Mouse (Mus musculus) hindlimb bud, embryonic 11.5 days (tissue): ENCODE data around the gene Pigq.
A peak's percentile ranks its signal among the peaks of the same experiment; 100 is the strongest.

Source experiments
- DNase-seq: peaks from one replicate; pipeline ENCODE4 v3.0.0-alpha.2; 2012; ENCODE audit warnings: low read depth, low spot score; ENCODE audit errors: extremely low spot score

The Pigq gene

DNA sequence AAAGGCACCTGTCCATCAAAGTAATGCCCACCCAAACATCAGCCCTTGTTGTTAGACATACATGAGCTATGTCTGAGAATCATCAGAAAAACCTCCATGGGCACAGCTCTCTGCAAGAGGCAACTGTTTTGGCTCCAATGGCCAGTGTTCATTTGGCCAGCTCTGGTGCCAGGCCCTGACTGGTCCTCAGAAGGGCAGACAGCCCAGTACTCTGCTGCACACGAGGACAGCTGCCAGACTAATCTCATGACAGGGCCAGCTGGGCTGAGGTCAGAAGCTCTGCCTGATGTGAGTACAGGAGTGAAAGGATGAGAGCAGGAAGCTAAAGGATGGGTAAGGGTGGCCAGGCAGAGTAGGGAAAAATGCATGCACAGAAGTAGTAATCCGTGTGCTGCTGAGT is 19.4 kb downstream of the Pigq start:
- no peak for DNase-seq

DNA sequence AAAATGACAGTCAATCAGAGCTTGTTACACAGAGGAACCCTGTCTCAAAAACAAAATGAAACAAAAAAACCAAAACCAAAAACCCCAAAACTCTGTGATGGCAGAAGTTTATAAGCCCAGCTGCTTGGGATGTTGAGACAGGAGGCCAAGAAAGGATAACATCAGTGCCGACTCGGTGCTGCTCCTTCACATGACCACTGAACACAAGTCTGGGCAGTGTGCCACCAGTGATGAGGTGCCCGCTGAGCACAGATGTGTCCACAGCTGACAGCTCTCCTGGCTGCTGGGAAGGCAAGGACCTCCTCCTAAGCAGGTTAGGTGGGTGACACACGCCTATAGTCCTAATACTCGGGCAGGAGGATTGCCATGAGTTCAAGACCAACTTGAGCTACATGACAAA is 22.6 kb downstream of the Pigq start:
- no peak for DNase-seq

DNA sequence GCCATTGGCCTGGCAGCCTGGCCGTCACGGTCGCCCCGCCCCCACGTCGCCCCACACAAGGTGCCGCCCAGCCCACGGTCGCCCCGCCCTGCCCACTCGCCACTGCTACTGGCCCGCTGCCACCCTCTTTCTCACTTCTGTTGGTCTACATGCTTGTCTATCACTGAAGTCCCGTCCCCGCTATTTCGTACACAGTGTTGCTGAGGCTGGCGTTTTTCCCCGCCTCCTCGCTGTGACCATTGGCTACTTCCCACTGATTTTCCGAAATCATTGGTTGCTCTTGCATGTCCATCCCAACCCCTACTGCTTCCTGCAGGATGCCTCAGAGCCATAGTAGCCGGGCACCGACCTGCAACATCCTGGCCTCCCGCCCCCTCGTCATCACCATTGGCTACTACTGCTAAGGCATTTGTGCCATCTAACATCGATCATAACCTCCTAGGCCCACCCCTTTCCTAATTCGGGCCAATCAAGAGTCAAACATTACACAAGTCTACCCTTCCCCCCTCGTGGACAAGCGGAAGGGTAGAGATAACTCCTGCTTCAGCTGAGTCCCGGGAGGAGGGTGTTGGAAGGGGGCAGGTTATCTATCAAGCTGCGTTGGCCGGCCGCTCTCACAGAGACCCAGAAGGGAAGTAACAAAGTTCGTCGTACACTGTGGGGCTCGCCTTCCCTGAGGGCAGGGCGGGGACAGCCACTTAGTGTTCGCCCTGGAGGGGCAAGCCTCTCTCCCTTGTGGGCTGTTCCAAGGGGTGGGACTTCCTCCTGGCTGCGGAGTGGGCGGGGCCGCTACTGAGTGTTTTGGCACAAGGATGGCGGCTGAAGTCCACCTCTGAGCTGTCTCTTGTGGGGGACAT is 24.7 kb downstream of the Pigq start:
- DNase-seq, result peak; percentile 99

DNA sequence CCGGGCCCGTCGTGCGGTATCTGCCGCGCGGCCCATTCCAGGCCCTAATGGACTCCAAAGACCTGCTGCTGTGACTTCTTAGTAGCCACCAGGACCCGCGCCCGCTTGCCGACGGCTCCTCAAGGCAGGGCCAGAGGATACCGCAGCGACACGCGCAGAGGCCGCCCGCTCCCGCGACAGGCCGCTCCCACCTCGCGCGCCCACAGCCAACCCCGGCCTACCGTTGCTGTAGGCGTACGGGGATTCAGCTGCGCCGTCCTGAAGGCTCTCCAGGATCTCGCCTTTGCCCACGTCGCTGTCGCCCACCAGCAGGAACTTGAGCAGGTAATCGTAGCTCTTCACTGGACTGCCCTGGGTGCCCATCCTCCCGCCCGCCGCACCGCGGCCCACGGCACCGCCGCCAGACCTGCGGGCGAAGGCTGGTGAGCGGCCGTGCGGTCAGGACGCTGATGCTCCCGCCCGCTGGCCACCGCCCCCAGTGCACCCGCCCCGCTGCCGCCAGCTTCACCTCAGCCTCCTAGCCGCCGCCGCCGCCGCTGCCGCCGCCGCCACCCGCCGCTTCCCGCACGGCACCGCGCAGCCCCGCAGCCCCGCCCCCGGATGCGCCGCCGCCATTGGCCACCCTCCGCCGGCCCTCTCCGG is 25.5 kb downstream of the Pigq start, which contains the start of gene Rab40c:
TSS of gene Rab40c (minus strand) at position 584 of the 642 bp plus-strand sequence.
- DNase-seq, result no peak

DNA sequence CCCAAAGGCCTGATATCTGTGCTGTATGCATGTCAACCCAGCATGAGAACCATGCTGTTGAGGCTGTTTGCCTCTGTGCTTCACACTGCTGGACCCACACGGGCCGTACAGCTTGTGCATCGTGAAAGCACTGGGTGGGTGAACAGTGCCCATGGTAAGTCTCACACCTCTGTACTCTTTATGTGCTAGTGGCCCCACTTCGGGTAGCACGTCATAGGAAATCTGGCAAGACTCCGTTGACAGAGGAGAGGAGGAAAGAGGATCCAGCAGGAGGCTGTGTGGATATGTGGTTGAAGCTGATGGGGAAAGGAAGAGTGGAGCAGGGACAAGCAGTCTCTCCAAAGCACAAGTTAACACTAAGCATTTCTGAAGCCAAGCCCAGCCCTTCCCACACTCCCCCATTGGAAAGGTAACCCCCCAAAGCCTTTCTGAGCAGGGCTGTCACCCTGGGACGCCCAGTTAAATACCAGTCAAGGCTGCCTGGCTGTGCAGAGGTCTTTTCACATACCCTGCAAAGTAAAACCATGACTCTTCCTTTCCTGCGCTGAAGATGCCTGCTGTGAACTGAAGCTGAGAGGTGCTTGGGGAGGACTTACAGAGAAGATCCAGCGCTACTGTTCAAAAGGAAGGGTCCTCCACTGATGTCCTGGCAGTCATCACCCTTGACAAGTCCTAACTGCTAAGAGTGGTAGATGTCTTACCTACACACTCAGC is 26.5 kb downstream of the Pigq start:
- no peak for DNase-seq

DNA sequence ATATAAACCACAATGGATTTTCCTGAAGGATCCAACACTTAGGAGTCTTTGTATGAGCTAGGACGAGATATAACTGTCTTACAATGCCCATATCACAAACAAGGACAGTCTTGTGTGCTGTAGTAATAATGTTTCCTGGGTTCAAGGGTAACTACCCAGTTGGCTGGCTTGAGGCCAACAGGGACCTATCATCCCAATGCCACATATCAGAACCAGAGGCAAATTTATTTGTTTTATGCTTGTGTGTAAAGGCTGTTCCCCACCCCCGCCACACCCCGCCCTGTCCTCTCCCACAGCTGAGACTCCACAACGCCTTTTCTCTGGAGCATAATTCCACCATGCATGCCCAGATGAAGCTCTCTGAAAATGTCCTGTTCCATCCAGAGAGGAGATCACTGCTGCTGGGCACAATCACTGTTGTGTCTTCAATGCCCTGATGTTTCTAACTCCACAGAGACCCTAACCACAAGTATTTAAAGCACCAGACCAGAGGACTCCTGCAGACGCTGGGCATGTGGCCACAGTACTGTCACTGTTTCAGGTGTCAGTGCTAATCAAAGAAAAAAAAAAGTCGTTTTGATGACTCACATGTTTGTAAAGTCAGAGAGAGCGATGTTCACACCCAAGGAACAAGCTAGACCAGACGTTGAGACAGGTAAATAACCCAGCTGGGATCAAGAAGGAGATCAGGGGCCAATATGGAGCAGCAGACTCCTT is 27.6 kb downstream of the Pigq start:
- no peak for DNase-seq

DNA sequence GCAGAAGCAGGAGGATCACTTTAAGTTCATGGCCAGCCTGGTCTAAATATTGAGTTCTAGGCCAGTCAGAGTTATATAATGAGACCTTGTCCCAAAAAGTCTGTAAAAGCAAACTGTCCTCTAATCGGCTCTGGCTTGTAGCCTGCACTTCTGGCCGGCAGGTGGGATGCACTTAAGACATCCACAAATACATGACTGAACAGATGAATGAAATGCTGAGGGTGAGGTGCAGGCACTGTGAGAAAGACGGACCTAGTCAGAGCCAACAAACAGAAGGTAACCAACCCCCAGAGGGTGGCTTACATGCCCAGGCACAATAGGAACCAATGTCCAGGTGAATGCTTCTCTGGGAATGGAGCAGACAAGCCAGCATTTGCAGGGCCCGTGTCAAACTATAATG is 30.4 kb downstream of the Pigq start:
- DNase-seq, result no peak

DNA sequence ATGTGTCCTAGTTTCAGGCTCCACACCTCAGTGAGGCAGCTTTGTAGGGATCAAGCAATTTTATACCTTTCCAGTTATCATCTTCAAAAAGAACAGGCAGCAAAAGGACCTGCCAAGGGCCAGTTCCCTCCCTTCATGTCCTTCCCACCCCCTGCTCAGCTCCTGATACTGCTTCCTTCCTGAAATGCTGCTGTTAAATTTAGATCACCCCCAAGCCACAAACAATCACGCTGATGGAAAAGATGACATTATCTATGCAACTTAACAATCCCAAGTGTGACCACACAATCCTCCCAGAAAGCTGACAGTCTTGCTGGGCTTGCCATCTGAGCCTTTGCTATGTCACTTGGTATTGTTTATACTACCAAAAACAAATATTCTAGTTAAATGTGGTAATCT is 30.9 kb downstream of the Pigq start:
- DNase-seq, result no peak

DNA sequence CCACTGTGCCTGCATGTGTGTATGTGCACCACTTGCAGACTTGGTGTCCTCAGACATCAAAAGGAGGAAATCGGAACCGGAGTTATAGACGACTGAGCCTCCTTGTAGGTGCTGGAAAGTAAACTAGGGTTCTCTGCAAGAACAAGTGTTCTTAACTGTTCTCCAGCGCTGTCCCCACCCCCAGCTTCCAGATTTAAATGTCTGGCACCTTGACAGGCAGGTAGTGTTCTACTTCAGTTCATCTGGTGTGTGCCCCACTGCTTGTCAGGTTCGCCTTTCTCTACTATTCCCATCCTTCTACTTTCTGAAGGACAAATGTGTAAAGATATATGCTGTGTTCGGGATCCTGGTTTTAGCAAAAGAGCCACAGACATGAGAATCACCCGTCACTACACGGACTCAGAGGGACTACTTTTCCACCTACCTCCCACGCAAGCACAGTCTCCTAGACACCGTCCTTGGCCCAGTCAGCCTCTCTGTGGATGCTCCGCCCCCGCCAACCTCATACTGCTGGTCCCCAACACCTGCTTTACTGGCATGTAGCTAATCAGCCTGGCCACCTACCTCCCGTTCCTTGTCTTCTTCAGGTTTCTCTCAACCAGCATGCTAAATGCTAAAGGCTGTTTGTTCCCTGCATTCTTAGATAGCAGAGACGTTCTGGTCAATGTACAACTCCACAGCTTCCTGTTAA is 31.4 kb downstream of the Pigq start:
- DNase-seq, result no peak

DNA sequence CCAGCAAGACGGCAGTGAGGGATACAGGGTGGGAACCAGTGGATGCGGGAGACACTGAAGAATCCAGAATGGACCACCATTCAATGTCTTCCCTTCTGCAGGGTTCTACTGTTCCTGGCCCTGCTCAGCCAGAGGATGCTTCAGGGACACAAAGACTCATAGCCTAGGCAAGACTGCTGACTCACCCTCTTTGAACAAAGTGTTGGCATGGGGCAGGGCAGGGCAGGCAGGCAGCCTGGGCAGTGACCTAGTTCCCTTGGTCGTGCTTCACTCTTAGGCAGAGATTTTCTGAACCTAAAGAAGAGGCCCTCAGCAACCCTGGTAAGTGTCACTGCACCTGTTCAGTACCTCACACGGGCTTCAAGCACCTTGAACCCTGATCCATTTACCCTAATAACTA is 32.9 kb downstream of the Pigq start:
- no peak for DNase-seq

DNA sequence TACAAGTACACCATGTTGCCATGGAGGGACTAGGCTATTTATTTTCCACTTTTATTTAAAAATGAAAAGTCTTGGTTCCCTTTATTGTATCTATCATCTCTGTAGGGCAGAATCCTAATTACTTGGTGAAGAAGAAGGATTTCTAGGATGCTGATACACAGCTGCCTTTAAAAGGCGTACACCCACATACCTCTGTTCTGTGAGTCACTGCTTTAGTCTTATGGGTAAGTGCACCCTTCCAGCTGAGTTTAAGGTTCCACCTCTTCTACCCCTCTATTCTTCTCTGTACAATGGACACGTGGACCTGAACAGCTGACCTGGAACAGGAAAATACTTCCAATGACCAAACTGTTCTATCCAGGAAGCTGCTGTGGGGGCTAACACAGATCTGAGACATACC is 37.1 kb downstream of the Pigq start:
- no peak for DNase-seq

DNA sequence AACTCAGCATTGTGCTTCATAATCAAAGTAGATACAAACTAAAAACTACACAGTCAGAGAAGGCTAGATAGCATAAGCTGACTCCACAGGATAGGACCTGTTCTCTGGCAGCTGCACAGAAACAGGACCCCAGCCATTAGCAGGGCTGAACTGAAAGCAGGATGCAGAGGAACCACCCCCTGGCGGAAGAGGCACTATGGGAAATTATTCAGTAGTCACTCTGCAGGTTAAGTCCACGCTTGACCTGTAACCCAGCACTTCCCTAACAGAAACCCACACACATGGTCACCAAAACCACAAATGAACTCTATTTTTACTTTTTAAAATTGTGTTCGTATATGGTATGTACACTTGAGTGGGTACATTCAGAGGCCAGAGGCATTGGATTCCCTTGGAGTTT is 41.7 kb downstream of the Pigq start:
- DNase-seq, result no peak

DNA sequence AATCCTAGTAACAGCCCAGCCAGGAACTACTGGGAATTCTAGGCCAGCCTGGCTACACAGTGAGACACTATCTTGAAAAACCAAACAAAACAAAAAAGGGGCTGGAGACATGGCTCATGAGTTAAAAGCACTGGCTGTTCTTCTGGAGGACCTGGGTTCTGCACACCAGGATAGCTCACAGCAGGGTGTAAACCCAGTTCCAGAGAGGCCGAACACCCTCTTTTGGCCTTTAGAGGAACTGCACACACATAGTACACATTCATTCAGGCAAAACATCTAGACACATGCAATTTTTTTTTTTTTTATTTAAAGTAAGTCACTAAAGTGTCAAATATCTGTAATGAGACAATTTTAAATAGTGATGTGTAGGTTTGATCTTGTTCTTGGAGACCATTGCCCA is 44.5 kb downstream of the Pigq start:
- no peak for DNase-seq

DNA sequence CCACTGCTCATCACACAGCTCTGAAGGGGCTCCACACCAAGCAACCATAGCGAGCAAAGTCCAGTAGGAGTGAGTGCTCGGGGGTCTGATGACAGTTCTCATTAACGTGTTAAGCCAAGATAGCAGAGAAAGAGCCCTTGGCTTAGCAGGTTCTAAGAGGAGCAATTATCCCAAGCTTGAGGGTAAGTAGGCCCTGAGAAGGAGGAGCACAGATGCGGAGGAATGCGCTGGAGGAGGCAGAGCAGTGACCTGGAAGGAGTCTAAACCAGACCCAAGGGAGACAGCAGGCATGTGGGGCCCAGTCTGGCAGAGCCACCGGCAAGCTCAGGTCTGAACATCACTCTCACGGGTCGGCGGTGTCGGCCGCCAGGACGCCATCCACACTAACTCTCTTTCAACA is 48.8 kb downstream of the Pigq start:
- no peak for DNase-seq

DNA sequence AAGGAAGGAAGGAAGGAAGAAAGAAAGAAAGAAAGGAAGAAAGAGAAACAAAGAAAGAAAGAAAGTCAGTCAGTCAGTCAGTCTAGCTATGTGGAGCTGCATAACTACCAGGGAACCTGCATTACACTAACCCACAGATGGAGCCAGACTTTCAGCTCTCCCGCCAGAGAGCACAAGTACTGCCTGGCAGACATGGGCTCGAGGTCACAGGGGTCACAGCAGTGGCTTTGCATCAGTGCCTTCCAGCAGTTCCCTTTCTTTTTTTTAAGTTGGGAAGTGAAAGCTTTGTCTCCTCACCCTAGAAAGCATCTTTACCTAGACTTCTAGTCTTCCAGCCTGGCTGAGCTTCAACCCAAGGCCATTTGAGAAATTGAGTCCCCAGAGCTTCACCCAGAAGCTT is 49.3 kb downstream of the Pigq start:
- no peak for DNase-seq

DNA sequence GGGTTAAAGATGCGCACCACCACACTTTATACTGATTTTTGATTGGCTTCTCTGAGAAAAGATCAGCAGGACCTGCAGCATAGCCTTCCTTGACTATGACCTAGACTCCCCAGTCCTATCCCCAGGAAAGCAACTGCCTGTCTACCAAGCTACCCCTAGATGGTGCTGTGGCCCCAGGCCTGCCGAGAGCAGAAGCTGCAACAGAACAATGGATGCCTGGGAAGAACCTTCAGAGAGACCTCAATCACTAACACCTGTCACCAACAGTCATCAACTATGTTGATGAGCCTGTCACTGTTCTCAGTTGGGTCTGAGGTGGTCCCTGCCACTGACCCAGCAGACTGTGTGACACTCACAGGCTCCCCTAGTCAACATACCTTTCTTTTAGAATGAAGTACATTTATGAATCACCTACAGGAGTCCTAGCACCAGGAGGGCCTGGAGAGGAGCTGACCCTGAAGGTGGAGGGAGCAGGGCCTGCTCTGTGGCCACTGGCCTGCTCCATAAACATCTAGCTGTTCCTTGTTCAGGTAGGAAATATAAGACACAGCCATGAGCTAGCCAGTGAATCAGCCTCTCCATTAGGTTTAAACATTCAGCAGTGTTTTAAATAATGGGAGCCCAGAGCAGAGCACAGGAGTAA is 50.6 kb downstream of the Pigq start:
- no peak for DNase-seq

DNA sequence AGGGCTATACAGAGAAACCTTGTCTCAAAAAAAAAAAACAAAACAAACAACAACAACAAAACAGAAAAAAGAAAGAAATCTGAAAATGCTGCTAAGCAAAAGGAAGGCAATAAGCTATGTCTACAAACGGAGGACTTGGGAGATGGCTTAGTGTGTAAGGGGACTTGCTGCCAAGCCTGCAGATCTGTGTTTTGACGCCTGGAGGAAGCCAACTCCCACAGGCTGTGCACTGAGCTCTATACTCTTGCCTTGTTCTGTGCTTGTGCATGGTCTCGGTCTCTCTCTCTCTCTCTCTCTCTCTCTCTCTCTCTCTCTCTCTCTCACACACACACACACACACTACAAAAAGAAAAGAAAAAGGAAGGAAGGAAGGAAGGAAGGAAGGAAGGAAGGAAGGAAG is 55.9 kb downstream of the Pigq start:
- no peak for DNase-seq

DNA sequence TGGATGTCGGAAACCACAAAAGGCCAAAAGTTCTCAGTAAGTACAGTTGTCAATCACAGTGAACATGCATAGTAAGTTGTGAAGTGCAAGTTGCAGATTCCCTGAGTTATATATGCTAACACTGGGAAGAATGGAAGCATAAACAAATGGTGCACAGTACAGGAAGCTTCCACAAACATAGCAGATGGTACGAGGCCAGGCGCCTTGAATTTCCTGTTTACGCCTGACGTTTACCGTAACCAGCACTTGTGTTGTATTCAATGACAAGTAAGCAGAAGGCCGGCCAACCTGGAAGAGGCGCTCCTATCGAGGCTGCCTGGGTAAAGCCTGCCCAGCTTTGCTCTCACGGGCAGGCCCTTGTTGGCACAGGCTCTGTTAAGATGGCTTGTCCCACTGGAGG is 57.3 kb downstream of the Pigq start:
- DNase-seq, result no peak

DNA sequence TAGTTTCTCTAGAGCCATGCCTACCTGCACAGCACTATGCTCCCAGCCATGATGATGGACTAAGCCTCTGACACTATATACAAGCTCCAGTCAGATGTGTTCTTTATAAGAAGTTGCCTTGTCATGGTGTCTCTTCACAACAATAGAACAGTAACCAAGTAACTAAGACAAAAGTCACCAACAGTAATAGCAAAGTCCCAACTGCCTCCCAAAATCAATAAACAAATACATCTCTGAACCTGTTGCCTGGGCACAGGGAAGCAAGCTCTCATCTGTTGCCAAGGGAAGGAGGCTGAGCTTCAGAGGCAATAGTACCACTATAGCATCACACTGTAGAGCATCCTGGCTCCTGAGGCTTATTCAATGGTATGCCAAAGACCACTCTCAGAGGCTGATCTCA is 57.9 kb downstream of the Pigq start:
- DNase-seq, result no peak

DNA sequence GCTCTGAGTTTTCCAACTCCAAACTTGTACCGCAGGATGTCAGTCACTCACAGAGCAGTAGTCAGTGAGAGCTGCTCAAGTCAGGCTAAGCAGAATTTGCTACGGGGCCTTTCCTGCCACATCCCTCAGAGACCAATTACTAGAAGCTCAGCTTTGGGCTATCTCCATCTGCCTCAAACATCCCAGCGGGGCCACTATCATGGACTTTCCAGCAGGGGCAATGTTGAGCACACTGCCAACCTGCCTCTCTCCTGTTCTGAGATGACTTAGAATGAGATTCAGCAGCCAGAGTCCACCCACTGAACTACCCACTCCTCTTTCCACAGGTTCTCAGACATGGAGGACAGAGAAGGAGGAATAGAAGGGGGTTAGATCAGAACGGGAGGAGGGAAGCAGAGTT is 59.1 kb downstream of the Pigq start:
- DNase-seq, result no peak
